Mouse (Mus musculus): Measurements from ENCODE around the gene Hydin.
"Not testable (repeated sequence)": the region's sequence is repeated elsewhere in the genome, so short reads cannot be mapped to it uniquely, and the experiment has no call there.

Hydin gene

GRCm38 (mm10) chr8:110450463-110450862, 183.7 kb downstream of the Hydin start:
- no peak for DNase-seq (ENCODE audit: low spot score)

- DNase-seq (ENCODE audit: low spot score) = no peak
Observed at GRCm38 (mm10) chr8:110454466-110454865, 187.7 kb downstream of the Hydin start.

GRCm38 (mm10) chr8:110457424-110457823, 190.6 kb downstream of the Hydin start:
- no peak for DNase-seq (ENCODE audit: low spot score)

GRCm38 (mm10) chr8:110462627-110463208, 195.9 kb downstream of the Hydin start:
- no peak for DNase-seq (ENCODE audit: low spot score)

- DNase-seq (ENCODE audit: low spot score) = no peak
Observed at GRCm38 (mm10) chr8:110463773-110464460, 197.1 kb downstream of the Hydin start.

GRCm38 (mm10) chr8:110465606-110466005, 198.8 kb downstream of the Hydin start:
- DNase-seq (ENCODE audit: low spot score) = peak; percentile 70

- no peak for DNase-seq (ENCODE audit: low spot score)
Observed at GRCm38 (mm10) chr8:110477256-110477655, 210.5 kb downstream of the Hydin start.

- peak; percentile 74 for DNase-seq (ENCODE audit: low spot score)
Observed at GRCm38 (mm10) chr8:110478576-110478975, 211.8 kb downstream of the Hydin start.

GRCm38 (mm10) chr8:110479401-110479800, 212.6 kb downstream of the Hydin start:
- DNase-seq (ENCODE audit: low spot score) = no peak

GRCm38 (mm10) chr8:110482275-110482674, 215.5 kb downstream of the Hydin start:
- peak; percentile 36 for DNase-seq (ENCODE audit: low spot score)

- DNase-seq (ENCODE audit: low spot score) = no peak
Observed at GRCm38 (mm10) chr8:110485234-110485633, 218.5 kb downstream of the Hydin start.

GRCm38 (mm10) chr8:110486020-110486419, 219.2 kb downstream of the Hydin start:
- no peak for DNase-seq (ENCODE audit: low spot score)

GRCm38 (mm10) chr8:110487644-110488043, 220.9 kb downstream of the Hydin start:
- DNase-seq (ENCODE audit: low spot score) = no peak

GRCm38 (mm10) chr8:110489344-110489743, 222.6 kb downstream of the Hydin start:
- peak; percentile 40 for DNase-seq (ENCODE audit: low spot score)

GRCm38 (mm10) chr8:110491118-110491517, 224.3 kb downstream of the Hydin start:
- no peak for DNase-seq (ENCODE audit: low spot score)

- no peak for DNase-seq (ENCODE audit: low spot score)
Observed at GRCm38 (mm10) chr8:110496286-110496685, 229.5 kb downstream of the Hydin start.

GRCm38 (mm10) chr8:110500253-110500652, 233.5 kb downstream of the Hydin start:
- DNase-seq (ENCODE audit: low spot score) = peak; percentile 38

GRCm38 (mm10) chr8:110500661-110501060, 233.9 kb downstream of the Hydin start:
- no peak for DNase-seq (ENCODE audit: low spot score)

- DNase-seq (ENCODE audit: low spot score) = no peak
Observed at GRCm38 (mm10) chr8:110501330-110501729, 234.6 kb downstream of the Hydin start.

GRCm38 (mm10) chr8:110502880-110503279, 236.1 kb downstream of the Hydin start:
- no peak for DNase-seq (ENCODE audit: low spot score)

- DNase-seq (ENCODE audit: low spot score) = no peak
Observed at GRCm38 (mm10) chr8:110508766-110509165, 242.0 kb downstream of the Hydin start.

- DNase-seq (ENCODE audit: low spot score) = no peak
Observed at GRCm38 (mm10) chr8:110519790-110520189, 253.0 kb downstream of the Hydin start.

- no peak for DNase-seq (ENCODE audit: low spot score)
Observed at GRCm38 (mm10) chr8:110521851-110522250, 255.1 kb downstream of the Hydin start.

- not testable (repeated sequence) for DNase-seq (ENCODE audit: low spot score)
Observed at GRCm38 (mm10) chr8:110522495-110522894, 255.7 kb downstream of the Hydin start.
